Mouse (Mus musculus) midbrain, embryonic 12.5 days (tissue): ENCODE results near the gene Cpxm2. TPM values are rescaled to one million over a fixed set of nuclear protein-coding genes. Genes with fewer than 3 reads are reported as not detected.

Experiments
- ATAC-seq: fragments of 200-750 bp; cut with Nextera tagmentation; 2 replicates; pipeline ENCODE4 v1.8.0; 2017; ENCODE audit warnings: low read depth, moderate TSS enrichment, moderate library complexity; ENCODE audit not compliant: low FRiP score
- H3K27ac ChIP-seq: fragments of 300-500 bp; sonication (generic); replicated peaks from 2 replicates; pipeline ENCODE4 v1.5.1; 2016; ENCODE audit warnings: mild to moderate bottlenecking
- H3K27me3 ChIP-seq: fragments of 300-500 bp; sonication (generic); 2 replicates; pipeline ENCODE4 v1.6.1; 2016; ENCODE audit warnings: mild to moderate bottlenecking
- H3K36me3 ChIP-seq: fragments of 300-500 bp; sonication (generic); 2 replicates; pipeline ENCODE4 v1.6.1; 2016
- H3K4me1 ChIP-seq: fragments of 300-500 bp; sonication (generic); 2 replicates; pipeline ENCODE4 v1.6.1; 2016
- H3K4me2 ChIP-seq: fragments of 300-500 bp; sonication (generic); replicated peaks from 2 replicates; pipeline ENCODE4 v1.6.1; 2016; ENCODE audit warnings: mild to moderate bottlenecking, moderate library complexity
- H3K4me3 ChIP-seq: fragments of 300-500 bp; sonication (generic); 2 replicates; pipeline ENCODE4 v1.5.1; 2016; ENCODE audit warnings: mild to moderate bottlenecking
- H3K9ac ChIP-seq: fragments of 300-500 bp; sonication (generic); replicated peaks from 2 replicates; pipeline ENCODE4 v1.6.1; 2016; ENCODE audit warnings: mild to moderate bottlenecking, moderate library complexity
- H3K9me3 ChIP-seq: fragments of 300-500 bp; sonication (generic); 2 replicates; pipeline ENCODE4 v1.6.1; 2016; ENCODE audit warnings: mild to moderate bottlenecking
- WGBS: fragments of 180-500 bp; shearing (Covaris S2); methylation state at CpG from one replicate; pipeline ENCODE4 v1.1.7; 2016; 5-methylcytosine and 5-hydroxymethylcytosine counted together
- polyA plus RNA-seq: library from polyadenylated mRNA; unstranded; fragments of >200 nt; fragmentation: Nextera tagmentation; extraction: Ambion mirVana; gene quantifications from 2 replicates; pipeline ENCODE4 v1.2.1, GENCODE M21; 2016

The Cpxm2 gene
- polyA plus RNA-seq, 1 experiment from 2014 or later: 4.3 TPM

DNA sequence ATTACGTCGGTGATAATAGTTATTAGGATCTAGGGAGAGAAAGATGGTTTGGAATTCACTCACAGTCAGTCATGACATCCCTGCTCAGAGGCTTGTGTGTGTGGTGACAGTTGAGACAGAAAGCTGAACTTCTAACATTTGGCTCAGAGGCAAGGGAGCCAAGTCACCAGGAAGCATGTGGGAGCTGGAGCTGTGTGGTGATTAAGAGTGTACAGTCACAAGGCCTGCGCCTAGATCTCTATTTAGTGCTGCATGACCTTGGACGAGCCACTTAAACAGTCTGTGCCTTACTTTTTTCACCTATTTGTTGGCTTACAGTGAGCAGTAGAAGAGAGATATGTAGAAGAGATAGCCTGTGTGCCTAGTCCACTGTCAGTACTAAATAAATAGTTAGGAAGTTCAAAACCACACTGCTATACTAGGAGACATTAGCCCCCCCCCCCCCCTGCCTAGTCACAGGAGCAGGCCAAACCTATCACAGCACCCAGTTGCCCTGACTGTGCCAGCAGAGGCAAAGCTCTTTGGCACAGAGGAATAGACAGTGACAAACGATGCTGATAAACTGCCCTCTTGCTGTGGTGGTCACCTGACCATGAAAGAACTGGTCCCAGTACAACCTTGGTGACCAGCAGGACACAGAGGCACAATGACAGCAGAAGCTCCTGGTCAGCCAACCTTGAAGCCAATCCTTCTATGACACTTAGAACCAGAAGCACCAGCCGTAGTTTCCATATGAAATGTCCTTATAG lies 83.5 kb downstream of the Cpxm2 start:
- WGBS: 87% methylated on average over 6 of the region's 6 CpGs
- no peak for ATAC-seq
- H3K9me3 ChIP-seq: no peaks in the 10 kb centered on the region
- no peaks in the 10 kb centered on the region for H3K27me3 ChIP-seq
- no peak overlapping the region for H3K27ac ChIP-seq
- no peak overlapping the region for H3K9ac ChIP-seq
- H3K4me1 ChIP-seq: no peaks in the 10 kb centered on the region
- no peak overlapping the region for H3K4me3 ChIP-seq
- no peaks in the 10 kb centered on the region for H3K36me3 ChIP-seq
- H3K4me2 ChIP-seq: no peak overlapping the region

DNA sequence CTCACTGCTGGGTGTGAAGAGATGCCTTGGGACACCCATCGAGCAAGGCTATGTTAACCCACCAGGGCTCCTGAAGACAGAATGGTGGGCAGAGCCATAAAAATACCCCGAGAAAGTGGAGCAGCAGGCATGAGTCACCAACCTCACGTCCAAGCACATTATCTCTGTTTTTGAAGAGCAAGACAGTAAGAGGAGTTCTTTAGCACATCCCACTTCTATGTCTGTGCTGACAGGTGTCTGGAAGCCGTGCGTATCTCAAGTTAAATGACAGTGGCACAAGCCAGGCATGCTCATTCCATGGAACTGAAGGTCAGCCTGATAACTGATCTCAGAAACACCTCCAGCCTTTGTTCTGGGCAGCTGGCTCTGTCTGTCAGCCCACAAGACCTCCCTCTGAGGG lies 86.6 kb downstream of the Cpxm2 start:
- Histone ChIP-seq H3K36me3 (no peaks in the 10 kb centered on the region), H3K27me3 (no peaks in the 10 kb centered on the region), H3K9me3 (no peaks in the 10 kb centered on the region), H3K4me1 (no peaks in the 10 kb centered on the region), H3K9ac (no peak overlapping the region), H3K27ac (no peak overlapping the region), H3K4me3 (no peak overlapping the region), H3K4me2 (no peak overlapping the region)
- 84% methylated on average over 5 of the region's 5 CpGs for WGBS
- no peak for ATAC-seq

DNA sequence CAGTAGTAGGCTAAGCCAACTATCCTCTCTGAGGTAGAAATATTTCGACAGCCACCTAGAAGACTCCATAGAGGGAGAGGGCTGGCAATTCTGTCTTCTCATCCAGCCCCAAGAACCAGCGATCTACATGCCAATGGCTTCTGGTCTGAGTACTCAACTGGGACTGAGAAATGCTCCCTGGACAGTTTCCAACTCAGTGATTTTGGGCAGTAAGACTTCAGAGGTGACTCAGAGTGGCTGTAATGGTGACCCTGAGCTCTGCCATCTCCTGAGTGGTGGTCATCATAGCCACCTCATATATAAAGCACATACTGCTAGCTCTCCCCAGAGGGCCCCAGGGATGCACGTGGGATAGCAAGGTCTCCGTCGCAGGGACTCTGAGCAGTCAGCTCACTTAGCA lies 87.0 kb downstream of the Cpxm2 start:
- Histone ChIP-seq H3K36me3 (no peaks in the 10 kb centered on the region), H3K4me1 (no peaks in the 10 kb centered on the region), H3K4me2 (no peak overlapping the region), H3K4me3 (no peak overlapping the region), H3K27ac (no peak overlapping the region), H3K9me3 (no peaks in the 10 kb centered on the region), H3K27me3 (no peaks in the 10 kb centered on the region), H3K9ac (no peak overlapping the region)
- WGBS: 84% methylated on average over 5 of the region's 5 CpGs
- ATAC-seq: no peak

DNA sequence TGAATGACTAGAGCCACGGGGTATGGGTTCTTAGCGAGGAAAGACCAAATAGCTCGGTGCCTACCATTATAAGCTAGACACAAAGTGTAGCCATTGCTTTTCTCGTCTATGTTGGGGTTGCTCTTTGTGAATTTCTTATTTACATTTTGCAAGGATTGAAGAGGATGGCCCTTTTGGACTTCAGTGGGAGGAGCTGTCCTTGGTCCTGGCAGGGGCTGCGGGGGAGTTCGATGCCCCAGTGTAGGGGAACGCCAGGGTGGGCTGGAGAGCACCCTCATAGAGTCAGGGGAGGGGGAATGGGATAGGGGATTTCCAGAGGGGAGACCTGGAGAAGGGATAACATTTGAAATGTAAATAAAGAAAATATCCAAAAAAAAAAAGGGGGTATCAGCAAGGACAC lies 94.4 kb downstream of the Cpxm2 start:
- ATAC-seq: no peak
- H3K36me3 ChIP-seq: no peaks in the 10 kb centered on the region
- H3K4me3 ChIP-seq: no peak overlapping the region
- WGBS: 83% methylated on average over 7 of the region's 7 CpGs
- H3K27ac ChIP-seq: no peak overlapping the region
- no peak overlapping the region for H3K9ac ChIP-seq
- no peaks in the 10 kb centered on the region for H3K27me3 ChIP-seq
- 0 out of 2 replicates have a peak, but pooled peaks cover 2% of the 10 kb centered on the region for H3K4me1 ChIP-seq
- H3K4me2 ChIP-seq: no peak overlapping the region
- H3K9me3 ChIP-seq: no peaks in the 10 kb centered on the region

DNA sequence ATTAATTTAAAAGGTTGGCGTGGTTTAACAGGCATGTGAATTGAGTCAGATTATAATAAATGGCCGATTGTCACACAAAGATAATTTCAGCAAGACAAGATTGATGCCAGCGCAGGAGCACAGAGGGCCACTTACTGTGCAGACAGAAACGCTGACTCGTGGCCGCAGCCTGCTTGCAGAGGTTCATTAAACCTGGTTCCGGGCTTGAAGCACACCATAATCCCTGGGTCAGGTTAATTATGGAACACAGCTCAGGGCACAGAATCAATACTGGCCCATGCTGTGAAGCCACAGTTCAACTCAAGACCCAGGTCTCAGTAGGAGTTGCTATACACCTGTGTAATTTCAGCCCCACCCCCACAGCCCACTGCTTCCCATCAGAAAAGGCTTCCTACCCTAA lies 98.0 kb downstream of the Cpxm2 start:
- 64% methylated on average over 7 of the region's 7 CpGs for WGBS
- no peak for ATAC-seq
- Histone ChIP-seq H3K36me3 (no peaks in the 10 kb centered on the region), H3K9ac (no peak overlapping the region), H3K4me1 (0 out of 2 replicates have a peak, but pooled peaks cover 2% of the 10 kb centered on the region), H3K27ac (no peak overlapping the region), H3K27me3 (no peaks in the 10 kb centered on the region), H3K4me2 (no peak overlapping the region), H3K4me3 (no peak overlapping the region), H3K9me3 (no peaks in the 10 kb centered on the region)

DNA sequence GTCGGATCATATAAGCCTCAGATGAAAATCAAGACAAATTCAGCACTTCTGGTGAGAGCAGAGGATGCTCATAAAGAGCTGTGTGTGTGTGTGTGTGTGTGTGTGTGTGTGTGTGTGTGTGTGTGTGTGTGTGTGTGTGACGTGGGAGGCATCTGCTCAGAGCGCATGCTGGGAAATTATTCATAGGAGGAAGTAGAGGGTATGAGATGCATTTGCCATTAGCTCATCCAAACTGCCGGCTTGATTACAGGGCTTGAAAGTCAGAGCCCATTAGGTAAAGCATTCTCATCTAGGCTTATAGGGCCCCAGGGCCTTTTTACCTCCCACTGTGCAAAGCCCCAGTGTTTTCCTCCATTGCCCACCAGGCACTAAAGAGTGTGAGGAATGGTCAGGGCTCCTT lies 107.9 kb downstream of the Cpxm2 start:
- no peaks in the 10 kb centered on the region for H3K36me3 ChIP-seq
- no peak overlapping the region for H3K9ac ChIP-seq
- ATAC-seq: no peak
- H3K27me3 ChIP-seq: peaks cover 3% of the 10 kb centered on the region; the same call in 1 of the 2 replicates
- H3K27ac ChIP-seq: no peak overlapping the region
- WGBS: 58% methylated on average over 4 of the region's 4 CpGs
- H3K4me3 ChIP-seq: no peak overlapping the region
- H3K4me1 ChIP-seq: peaks cover 3% of the 10 kb centered on the region; the same call in 1 of the 2 replicates
- H3K9me3 ChIP-seq: no peaks in the 10 kb centered on the region
- no peak overlapping the region for H3K4me2 ChIP-seq

DNA sequence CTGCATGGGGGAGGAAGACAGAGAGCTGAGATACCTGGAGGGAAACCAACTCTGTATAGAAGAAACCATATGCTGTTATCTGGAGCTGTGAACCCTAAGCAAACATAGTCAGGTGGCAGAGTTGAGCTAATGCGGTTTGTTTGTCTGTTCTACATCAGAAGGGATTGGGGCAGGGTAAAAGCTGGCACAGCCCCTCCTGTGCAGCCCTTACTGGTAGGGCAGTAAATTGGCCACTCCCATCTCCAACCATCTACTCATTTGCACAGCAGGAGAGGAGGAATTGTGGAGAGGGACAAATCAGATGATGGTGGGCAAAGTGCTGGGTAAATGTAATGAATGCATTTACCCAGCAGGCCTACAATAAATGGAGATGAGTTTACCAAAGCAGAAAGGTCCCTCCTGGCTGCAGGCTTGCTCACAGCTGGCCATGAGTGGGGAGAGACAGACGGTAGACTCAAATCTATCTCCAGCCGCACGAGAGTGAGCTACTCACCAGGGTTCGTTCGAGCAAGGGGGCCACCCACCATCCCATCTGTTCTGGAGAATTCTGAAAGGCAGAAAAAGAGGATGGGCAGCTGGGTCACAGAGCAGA lies 122.5 kb downstream of the Cpxm2 start:
- Histone ChIP-seq H3K9ac (no peak overlapping the region), H3K36me3 (no peaks in the 10 kb centered on the region), H3K4me1 (peaks cover 11% of the 10 kb centered on the region), H3K27me3 (no peaks in the 10 kb centered on the region), H3K27ac (no peak overlapping the region), H3K4me3 (no peak overlapping the region), H3K4me2 (no peak overlapping the region), H3K9me3 (no peaks in the 10 kb centered on the region)
- ATAC-seq: no peak
- 61% methylated on average over 6 of the region's 6 CpGs for WGBS

DNA sequence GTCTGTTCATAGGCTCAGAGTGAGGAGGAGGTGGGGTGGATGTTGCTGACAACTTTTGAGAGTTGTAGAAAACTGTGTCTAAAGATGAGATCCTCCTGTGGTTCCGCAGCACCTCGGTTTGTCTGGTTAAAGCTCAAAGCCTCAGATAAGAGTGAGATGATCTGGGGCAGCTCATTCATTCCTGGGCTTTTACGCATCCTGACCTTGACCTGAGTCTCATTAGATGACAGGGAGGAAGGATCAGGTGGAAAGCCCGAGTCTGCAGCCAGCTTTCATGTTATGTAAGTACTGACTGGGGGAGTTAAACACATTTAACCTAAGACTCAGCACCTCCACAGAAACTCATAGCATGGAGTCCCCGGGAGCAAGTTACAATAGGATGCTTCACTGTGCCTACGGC lies 127.9 kb downstream of the Cpxm2 start:
- no peaks in the 10 kb centered on the region for H3K36me3 ChIP-seq
- no peak overlapping the region for H3K27ac ChIP-seq
- no peaks in the 10 kb centered on the region for H3K9me3 ChIP-seq
- 76% methylated on average over 6 of the region's 6 CpGs for WGBS
- no peak overlapping the region for H3K9ac ChIP-seq
- H3K4me3 ChIP-seq: no peak overlapping the region
- no peaks in the 10 kb centered on the region for H3K4me1 ChIP-seq
- no peak overlapping the region for H3K4me2 ChIP-seq
- H3K27me3 ChIP-seq: 0 out of 2 replicates have a peak, but pooled peaks cover 3% of the 10 kb centered on the region
- no peak for ATAC-seq

DNA sequence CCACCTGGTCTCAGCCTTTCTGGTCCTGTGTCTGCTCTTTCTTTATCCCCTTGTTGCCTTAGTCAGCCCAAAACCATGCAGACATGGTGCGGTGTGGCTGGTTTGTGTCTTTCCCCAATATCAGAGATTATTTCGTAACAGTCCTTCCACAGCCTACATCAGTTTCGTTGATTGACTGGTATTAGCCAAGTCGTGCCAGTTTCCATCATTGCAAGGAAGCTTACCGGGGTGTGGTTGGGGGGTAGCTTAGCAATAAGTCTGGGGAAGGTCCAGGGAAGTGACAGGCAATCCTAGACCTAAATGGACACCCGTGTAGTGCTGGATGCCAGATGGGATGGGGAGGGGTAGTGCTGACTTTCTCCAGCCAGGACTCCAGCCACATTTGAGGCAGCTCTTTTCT lies 128.9 kb downstream of the Cpxm2 start:
- Histone ChIP-seq H3K36me3 (no peaks in the 10 kb centered on the region), H3K9me3 (no peaks in the 10 kb centered on the region), H3K9ac (no peak overlapping the region), H3K27me3 (0 out of 2 replicates have a peak, but pooled peaks cover 3% of the 10 kb centered on the region), H3K4me3 (no peak overlapping the region), H3K4me2 (no peak overlapping the region), H3K27ac (no peak overlapping the region), H3K4me1 (no peaks in the 10 kb centered on the region)
- WGBS: 73% methylated on average over 6 of the region's 6 CpGs
- ATAC-seq: no peak

DNA sequence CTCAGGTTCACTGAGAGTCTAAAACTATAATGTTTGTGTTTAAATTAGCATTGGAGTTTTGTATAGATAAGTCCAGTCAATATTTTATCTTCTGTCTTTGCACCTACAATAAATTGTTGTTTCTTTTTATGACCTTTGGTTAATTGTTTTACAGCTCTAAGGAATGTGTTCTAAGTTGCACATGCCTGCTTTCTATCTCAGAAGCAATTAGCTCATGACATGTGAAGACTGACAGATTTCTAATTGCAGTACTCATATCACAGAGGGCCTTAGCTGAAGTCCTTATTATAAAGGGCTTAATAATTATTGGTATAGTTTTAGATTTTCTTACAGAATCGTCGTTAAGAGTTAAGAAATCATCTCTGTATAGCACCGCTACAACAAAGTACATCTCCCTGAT lies 138.6 kb downstream of the Cpxm2 start:
- Histone ChIP-seq H3K27ac (no peak overlapping the region), H3K9ac (no peak overlapping the region), H3K27me3 (no peaks in the 10 kb centered on the region), H3K4me3 (no peak overlapping the region), H3K36me3 (no peaks in the 10 kb centered on the region), H3K4me2 (no peak overlapping the region), H3K4me1 (peaks cover 16% of the 10 kb centered on the region), H3K9me3 (no peaks in the 10 kb centered on the region)
- no peak for ATAC-seq
- WGBS: 81% methylated on average over 3 of the region's 3 CpGs

DNA sequence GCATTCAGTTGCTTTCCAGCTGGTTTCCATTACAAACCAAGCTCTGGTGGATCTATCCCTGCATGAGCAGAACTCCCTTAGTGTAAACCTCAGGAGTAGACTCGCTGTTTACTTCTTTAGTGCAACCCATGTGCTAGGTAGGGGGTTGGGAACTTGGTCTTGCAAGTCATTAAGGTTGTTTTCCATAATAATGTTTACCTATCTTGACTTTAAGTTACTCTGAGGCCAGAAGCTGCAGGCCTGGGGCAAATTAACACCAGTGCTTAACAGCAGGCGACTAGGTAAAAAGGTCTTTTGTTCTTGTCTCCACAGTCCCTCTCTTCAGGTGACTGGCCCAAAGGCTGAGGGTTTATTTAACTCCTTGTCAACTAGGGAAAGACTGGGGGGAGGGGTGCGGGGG lies 139.3 kb downstream of the Cpxm2 start:
- Histone ChIP-seq H3K9ac (no peak overlapping the region), H3K27me3 (no peaks in the 10 kb centered on the region; the same call in 1 of the 2 replicates), H3K4me3 (no peak overlapping the region), H3K4me2 (no peak overlapping the region), H3K4me1 (peaks cover 16% of the 10 kb centered on the region), H3K27ac (no peak overlapping the region), H3K9me3 (no peaks in the 10 kb centered on the region), H3K36me3 (no peaks in the 10 kb centered on the region)
- WGBS: 13% methylated on average over 3 of the region's 3 CpGs
- no peak for ATAC-seq

DNA sequence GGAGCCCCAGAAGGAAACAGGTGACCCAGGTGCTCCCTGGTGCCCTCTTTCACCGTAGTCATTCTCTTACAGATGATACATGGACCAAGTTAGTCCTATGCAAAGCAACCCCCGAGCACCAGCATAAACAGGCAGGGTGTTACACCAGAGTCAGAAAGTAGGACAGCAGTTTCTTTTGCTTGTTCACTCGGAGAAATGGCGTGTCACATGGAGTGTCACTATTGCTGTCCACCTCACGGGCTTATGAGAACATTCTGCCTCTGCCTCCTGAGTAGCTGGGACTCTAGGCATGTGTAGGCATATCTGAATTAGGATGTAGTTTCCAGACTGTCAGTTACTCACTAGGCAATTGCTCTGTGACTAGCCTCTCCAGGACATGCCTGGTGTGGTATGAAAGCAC lies 140.6 kb downstream of the Cpxm2 start:
- Histone ChIP-seq H3K9me3 (no peaks in the 10 kb centered on the region), H3K27me3 (no peaks in the 10 kb centered on the region; the same call in 1 of the 2 replicates), H3K27ac (no peak overlapping the region), H3K36me3 (no peaks in the 10 kb centered on the region), H3K9ac (no peak overlapping the region), H3K4me2 (no peak overlapping the region), H3K4me3 (no peak overlapping the region), H3K4me1 (peaks cover 16% of the 10 kb centered on the region)
- WGBS: 87% methylated on average over 5 of the region's 5 CpGs
- no peak for ATAC-seq
